Mouse (Mus musculus): ENCODE data around the gene Smok2b.
"Not testable (repeated sequence)": the region's sequence is repeated elsewhere in the genome, so short reads cannot be mapped to it uniquely, and the experiment has no call there.

Smok2b gene

DNA sequence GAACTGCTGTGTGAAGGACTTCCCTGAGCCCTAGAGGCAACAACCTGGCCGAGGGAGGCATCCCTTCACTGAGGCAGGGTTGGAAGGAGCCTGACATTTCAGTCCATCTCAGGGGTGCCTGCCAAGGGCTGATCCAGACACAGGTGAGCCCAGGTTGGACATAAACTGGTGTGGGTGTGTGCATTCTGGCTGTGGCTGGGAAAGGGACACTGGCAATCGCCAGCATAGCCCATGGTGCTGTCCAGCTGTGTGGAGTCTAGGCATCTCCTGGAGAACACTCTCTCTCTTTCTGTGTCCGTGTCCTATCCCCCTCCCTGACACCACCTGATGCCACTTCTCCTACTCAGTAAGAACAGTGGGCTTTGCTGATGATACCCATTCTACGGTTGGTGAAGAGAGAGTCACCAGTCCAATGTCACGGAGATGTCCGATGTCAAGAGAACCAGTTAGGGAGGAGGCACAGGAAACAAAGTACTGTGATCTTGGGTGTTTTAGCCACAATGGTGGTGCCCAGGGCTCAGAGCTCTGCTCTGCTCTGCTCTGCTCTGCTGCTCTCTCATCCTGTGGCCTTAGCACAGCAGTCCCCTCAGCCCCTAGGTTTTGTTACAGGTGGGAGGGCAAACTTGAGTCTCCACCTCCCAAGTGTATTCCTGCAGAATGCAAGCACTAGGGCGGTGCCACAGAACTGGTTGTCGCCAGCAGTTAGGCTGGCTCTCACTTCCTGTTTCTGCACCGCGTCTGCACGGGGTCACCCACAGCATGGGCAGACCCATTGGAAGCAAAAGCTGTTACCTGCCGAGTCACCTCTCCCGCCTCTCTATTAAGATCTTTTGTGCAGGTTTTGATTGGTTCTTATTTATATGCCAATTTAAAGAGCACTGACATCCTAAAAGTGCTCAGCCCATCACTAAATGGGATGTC is 11.0 kb downstream of the Smok2b start:
- DNase-seq = not testable (repeated sequence)

DNA sequence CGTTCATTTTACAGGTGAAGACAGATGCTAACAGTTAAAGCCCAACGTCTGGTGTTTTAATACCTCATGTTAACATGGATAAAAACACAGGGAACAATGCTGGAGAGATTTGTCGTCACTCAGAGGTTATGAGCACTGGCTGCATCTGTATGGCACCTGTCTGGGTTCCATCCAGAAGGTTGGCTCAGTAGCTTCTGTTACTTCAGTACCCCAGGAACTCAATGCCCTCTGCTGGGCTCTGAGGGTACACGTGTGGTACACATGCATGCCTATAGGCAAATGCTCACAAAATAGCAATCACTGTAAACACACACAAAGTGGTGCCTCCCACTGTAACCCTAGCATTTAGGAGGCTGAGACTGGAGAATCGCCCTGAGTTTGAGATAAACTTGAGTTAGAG is 24.7 kb downstream of the Smok2b start:
- DNase-seq = not testable (repeated sequence)

Measured in kidney, adult 11 months (tissue).